Mouse (Mus musculus) lung, embryonic 16.5 days (tissue): ENCODE measurements at regions not wholly inside any gene's neighbourhood (a gene's known extent, or its start where the extent isn't known, plus 50 kb on each side); places are given as distances from the start of the nearest gene placed in this dataset.

Experiments
- ATAC-seq: fragments of 200-750 bp; cut with Nextera tagmentation; 2 replicates; pipeline ENCODE4 v1.8.0; 2017; ENCODE audit warnings: low read depth, mild to moderate bottlenecking, moderate library complexity
- H3K27ac ChIP-seq: fragments of 300-500 bp; sonication (generic); 2 replicates; pipeline ENCODE4 v1.5.1; 2014; ENCODE audit warnings: mild to moderate bottlenecking, control low read depth, low read length
- H3K27me3 ChIP-seq: fragments of 300-500 bp; sonication (generic); 2 replicates; pipeline ENCODE4 v1.6.1; 2014; ENCODE audit warnings: low read depth, low read length, mixed read lengths; ENCODE audit not compliant: control insufficient read depth, insufficient read depth
- H3K36me3 ChIP-seq: fragments of 300-500 bp; sonication (generic); 2 replicates; pipeline ENCODE4 v1.6.1; 2014; ENCODE audit warnings: low read length; ENCODE audit not compliant: control insufficient read depth, insufficient read depth
- H3K4me1 ChIP-seq: fragments of 300-500 bp; sonication (generic); replicated peaks from 2 replicates; pipeline ENCODE4 v1.6.1; 2014; ENCODE audit warnings: low read length, mixed read lengths; ENCODE audit not compliant: control insufficient read depth, insufficient read depth
- H3K4me2 ChIP-seq: fragments of 300-500 bp; sonication (generic); 2 replicates; pipeline ENCODE4 v1.6.1; 2014; ENCODE audit warnings: low read depth, low read length, control low read depth
- H3K4me3 ChIP-seq: fragments of 300-500 bp; sonication (generic); 2 replicates; pipeline ENCODE4 v1.5.1; 2014; ENCODE audit warnings: mild to moderate bottlenecking, low read length, control low read depth
- H3K9ac ChIP-seq: fragments of 300-500 bp; sonication (generic); 2 replicates; pipeline ENCODE4 v1.6.1; 2014; ENCODE audit warnings: low read length, control low read depth
- H3K9me3 ChIP-seq: fragments of 300-500 bp; sonication (generic); 2 replicates; pipeline ENCODE4 v1.6.1; 2016; ENCODE audit warnings: low read length; ENCODE audit not compliant: control insufficient read depth
- WGBS: fragments of 180-500 bp; shearing (Covaris S2); extraction: QIAGEN DNeasy Blood & Tissue Kit; methylation state at CpG from one replicate; pipeline ENCODE4 v1.1.7; 2014; 5-methylcytosine and 5-hydroxymethylcytosine counted together

DNA sequence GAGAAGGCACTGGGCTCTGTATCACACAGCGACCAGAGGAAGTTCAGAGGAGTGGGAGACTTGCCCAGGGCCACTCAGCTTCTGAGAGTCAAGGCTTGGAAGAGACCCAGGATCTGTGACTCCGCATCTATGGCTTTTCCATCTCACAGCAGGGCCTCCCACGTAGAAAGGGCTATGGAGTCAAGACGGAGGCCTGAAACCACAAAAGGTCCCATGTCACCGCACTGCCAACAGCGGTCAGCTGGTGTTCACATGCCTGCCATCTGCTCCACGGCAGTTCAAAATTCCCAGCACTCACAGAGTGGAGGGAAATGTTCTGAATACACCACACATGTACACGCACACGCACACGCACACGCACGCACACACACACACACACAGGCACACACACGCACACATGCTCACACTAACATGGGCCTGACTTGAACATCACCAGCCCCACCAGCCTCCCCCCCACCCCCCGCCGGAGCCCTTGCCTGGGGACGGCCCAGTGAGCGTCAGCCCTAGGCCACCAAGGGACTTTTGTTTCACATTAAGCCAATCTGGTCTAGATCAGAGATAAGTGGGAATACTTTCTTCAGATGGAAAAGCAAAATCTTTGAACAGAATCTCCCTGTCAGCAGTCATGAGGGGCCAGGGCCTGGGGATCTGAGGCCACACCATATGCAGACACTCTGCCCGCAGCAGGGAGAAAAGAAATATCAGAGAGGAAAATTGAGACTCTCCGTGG, 212.6 kb downstream of the 3110018I06Rik start:
- no peak overlapping the region for H3K27ac ChIP-seq
- H3K9ac ChIP-seq, result no peak overlapping the region
- H3K9me3 ChIP-seq, result no peaks in the 10 kb centered on the region
- H3K27me3 ChIP-seq, result no peaks in the 10 kb centered on the region
- ATAC-seq, result peak; percentile 51; the same call in 1 of the 2 replicates
- 66% methylated on average over 19 of the region's 19 CpGs for WGBS
- H3K4me2 ChIP-seq, result no peak overlapping the region
- H3K4me3 ChIP-seq, result no peak overlapping the region
- H3K4me1 ChIP-seq, result no peaks in the 10 kb centered on the region
- no peaks in the 10 kb centered on the region for H3K36me3 ChIP-seq

DNA sequence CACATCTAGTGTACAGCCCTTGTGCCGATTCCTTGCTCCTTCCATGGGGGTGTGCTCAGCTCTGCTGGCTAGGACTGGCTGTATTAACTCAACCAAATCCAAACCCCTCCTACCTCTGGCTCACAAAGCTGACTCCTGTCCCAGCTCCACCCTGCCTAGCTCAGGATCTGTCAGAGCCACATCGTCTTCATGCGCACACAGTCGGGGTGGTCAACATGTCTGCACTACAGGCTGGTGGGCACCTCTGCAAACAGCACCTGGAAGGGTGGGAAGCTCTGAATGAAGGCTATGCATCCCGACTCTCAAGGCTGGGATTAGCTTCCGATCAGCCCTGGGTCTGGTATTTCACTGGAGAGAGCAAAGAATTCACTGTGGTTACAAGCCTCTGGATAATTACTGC, 220.4 kb downstream of the 3110018I06Rik start:
- WGBS, result 82% methylated on average over 6 of the region's 6 CpGs
- Histone ChIP-seq H3K9ac (no peak overlapping the region), H3K4me1 (0 out of 2 replicates have a peak, but pooled peaks cover 2% of the 10 kb centered on the region), H3K27ac (no peak overlapping the region), H3K4me3 (no peak overlapping the region), H3K27me3 (no peaks in the 10 kb centered on the region), H3K4me2 (no peak overlapping the region), H3K9me3 (peaks cover 5% of the 10 kb centered on the region; the same call in 1 of the 2 replicates), H3K36me3 (no peaks in the 10 kb centered on the region)
- no peak for ATAC-seq

DNA sequence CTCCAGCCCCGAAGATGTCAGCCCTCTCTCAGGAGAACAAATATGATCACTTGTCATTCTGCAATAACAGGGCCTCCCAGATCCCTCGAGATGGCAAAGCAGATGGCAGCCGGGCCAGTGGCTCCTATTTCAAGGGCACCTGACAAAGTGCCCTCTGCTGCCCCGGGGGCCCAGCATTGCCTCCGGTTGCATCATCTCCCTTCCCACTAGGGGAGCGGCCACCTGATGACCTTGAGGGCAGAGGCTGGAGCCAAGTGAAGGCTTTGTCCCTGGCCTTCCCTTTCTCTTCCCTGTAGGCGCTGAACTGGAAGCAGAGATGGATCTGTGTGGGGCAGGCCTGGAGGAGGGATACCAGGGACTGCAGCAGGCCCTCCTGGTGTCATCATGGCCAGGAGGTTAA, 222.6 kb downstream of the 3110018I06Rik start:
- WGBS, result 55% methylated on average over 7 of the region's 7 CpGs
- no peak overlapping the region for H3K4me3 ChIP-seq
- no peak for ATAC-seq
- H3K9me3 ChIP-seq, result peaks cover 5% of the 10 kb centered on the region; the same call in 1 of the 2 replicates
- no peaks in the 10 kb centered on the region for H3K27me3 ChIP-seq
- H3K9ac ChIP-seq, result no peak overlapping the region
- H3K36me3 ChIP-seq, result no peaks in the 10 kb centered on the region
- H3K4me2 ChIP-seq, result no peak overlapping the region
- H3K27ac ChIP-seq, result no peak overlapping the region
- H3K4me1 ChIP-seq, result peaks cover 7% of the 10 kb centered on the region

DNA sequence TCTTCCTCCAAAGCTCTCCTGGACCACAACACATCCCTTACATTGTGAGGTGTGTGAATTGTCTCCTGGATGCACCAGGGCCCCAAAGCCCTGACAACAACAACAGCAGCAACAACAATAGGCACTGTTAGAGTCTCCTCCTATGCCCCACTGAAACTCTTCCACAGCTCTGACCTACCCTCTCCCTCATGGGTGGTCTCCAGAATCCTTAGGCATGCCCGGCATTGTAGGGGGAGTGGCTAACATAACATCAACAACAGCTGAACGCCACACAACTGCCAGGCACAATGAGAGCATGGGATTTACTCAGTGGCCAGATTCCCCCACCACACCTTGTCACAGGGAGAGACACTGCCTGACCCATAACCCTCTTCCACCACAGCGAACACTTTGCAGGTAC, 223.2 kb downstream of the 3110018I06Rik start:
- H3K27ac ChIP-seq, result no peak overlapping the region
- no peaks in the 10 kb centered on the region for H3K36me3 ChIP-seq
- no peaks in the 10 kb centered on the region for H3K27me3 ChIP-seq
- peaks cover 5% of the 10 kb centered on the region; the same call in 1 of the 2 replicates for H3K9me3 ChIP-seq
- no peak overlapping the region for H3K9ac ChIP-seq
- H3K4me1 ChIP-seq, result peaks cover 13% of the 10 kb centered on the region
- no peak overlapping the region for H3K4me3 ChIP-seq
- ATAC-seq, result no peak
- WGBS, result 50% methylated on average over 3 of the region's 3 CpGs
- H3K4me2 ChIP-seq, result no peak overlapping the region

DNA sequence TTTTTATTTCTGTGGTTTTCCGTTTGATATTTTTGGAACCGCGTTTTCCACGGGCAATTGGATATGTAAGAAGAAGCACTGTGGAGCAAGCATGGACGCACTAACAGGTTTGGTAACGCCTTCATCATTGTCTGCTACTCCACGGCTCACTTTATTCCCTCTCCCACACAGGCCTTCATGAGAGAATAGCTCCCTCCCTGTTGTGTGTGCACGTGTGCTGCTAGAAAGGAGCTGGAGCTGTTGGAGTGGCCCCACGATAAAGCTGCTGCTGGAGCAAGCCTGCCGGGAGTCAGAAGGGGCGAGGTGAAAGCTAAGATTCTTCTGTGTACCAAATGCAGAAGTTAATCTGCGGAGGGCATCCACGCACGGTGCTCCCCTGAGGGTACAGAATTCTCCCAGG, 224.8 kb downstream of the 3110018I06Rik start:
- Histone ChIP-seq H3K27me3 (no peaks in the 10 kb centered on the region), H3K9ac (no peak overlapping the region), H3K4me2 (no peak overlapping the region), H3K4me1 (peaks cover 20% of the 10 kb centered on the region), H3K4me3 (no peak overlapping the region), H3K36me3 (no peaks in the 10 kb centered on the region), H3K9me3 (no peaks in the 10 kb centered on the region), H3K27ac (no peak overlapping the region)
- WGBS, result 69% methylated on average over 14 of the region's 14 CpGs
- no peak for ATAC-seq

DNA sequence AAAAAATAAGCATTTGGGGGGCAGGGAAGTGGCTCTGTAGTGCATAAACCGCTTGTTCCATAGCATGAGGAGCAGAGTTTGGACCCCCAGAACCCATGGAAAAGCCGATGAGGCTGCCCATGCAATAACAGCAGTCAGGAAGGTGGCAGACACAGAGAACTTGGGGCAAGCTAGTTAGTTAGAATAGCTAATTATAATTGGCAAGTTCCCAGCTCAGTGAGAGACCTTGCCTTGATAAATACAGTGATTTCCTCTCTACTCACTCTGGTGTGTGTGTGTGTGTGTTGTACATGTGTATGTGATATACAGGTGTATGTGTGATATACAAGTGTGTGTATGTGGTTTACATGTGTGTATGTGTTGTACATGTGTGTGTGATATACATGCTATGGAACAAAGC, 226.4 kb downstream of the 3110018I06Rik start:
- H3K4me3 ChIP-seq, result no peak overlapping the region
- ATAC-seq, result no peak

DNA sequence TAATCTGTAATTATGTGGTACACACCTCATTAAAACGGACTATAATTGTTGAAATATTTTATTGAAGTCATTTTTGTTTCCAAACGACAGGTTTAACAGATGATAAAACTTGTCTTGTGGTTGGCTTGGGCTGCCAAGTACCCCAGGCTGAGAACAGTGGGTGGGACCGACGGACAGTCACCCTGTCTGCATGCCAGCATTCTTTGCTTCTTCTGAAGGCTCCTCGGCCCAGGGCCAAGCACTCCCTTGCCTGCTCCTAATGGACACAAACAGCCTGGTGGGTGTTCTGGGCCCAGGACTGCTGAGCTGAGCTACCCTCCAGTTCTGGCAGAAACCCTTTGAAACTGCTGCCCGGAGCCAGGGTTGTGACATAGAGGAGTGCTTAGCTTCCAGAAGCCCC, 227.4 kb downstream of the 3110018I06Rik start:
- Histone ChIP-seq H3K27me3 (no peaks in the 10 kb centered on the region), H3K27ac (peak overlapping the region; percentile 39; the same call in 1 of the 2 replicates), H3K4me2 (no peak overlapping the region), H3K4me3 (no peak overlapping the region), H3K36me3 (no peaks in the 10 kb centered on the region), H3K4me1 (peaks cover 22% of the 10 kb centered on the region), H3K9ac (no peak overlapping the region), H3K9me3 (no peaks in the 10 kb centered on the region)
- peak; percentile 88 for ATAC-seq
- WGBS, result 32% methylated on average over 6 of the region's 6 CpGs

More for the DNA sequence above, 226.4 kb downstream of the 3110018I06Rik start:
- H3K27ac ChIP-seq, result no peak overlapping the region
- peaks cover 22% of the 10 kb centered on the region for H3K4me1 ChIP-seq
- H3K9ac ChIP-seq, result no peak overlapping the region
- WGBS, result 94% methylated on average over 2 of the region's 2 CpGs
- H3K36me3 ChIP-seq, result no peaks in the 10 kb centered on the region
- H3K4me2 ChIP-seq, result no peak overlapping the region
- H3K27me3 ChIP-seq, result no peaks in the 10 kb centered on the region
- no peaks in the 10 kb centered on the region for H3K9me3 ChIP-seq

DNA sequence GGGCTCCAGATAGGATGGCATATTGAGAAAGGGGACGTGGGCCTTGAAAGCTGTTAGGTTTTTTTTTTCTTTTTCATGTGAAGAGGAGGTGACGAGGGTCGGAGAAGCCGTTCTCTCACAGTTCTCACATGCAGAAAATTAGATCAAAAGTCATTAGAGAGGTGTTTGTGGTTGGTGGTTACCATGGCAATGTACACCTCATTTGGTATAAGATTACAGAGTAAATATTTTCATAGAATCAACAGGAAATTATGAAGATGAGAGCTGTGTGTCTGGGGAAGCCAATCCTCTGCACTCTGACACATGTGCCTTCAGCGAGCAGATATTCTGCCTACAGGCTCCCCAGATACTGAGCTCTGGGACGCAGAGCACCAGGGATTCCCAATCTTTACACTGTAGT, 232.5 kb downstream of the 3110018I06Rik start:
- 73% methylated on average over 6 of the region's 6 CpGs for WGBS
- Histone ChIP-seq H3K4me3 (no peak overlapping the region), H3K4me2 (no peak overlapping the region)

DNA sequence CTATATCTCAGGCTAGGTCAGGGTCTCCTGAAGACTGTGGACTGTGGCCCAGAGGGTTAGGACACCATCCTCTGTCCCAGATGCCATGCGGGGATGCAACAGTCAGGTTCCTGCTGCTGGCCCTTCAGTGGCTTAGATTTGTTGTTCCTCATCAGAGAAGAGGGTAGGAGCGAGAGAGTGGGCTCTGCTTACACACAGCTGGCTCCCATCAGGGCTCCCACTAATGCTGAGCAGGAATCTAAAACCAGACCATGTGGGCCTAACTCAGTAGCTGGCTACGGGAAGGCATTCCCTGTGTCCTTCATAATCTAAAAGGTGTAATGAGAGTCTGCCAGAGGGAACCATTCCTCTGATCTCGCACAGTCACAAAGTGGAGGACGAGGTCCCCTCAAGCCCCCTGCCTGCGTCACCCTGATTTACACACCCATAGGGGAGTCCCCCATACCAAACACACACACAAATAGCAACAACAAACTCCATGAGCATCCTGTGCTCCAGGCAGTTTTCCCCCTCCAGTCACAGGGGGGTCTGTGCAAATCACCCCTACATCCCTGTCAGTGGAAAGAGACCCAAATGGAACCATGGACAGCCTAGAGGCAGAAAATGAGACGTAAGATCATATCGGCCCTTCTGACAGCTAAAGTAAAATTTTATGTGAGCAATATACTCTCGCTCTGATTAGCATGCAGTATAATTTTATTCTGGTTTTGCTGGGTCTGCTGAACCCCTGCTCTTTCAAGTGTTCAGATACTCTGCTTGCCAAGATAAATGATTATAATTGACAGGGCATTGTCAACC, 234.8 kb downstream of the 3110018I06Rik start:
- Histone ChIP-seq H3K36me3 (no peaks in the 10 kb centered on the region), H3K27me3 (no peaks in the 10 kb centered on the region; the same call in 1 of the 2 replicates), H3K4me2 (no peak overlapping the region), H3K4me3 (no peak overlapping the region), H3K4me1 (peaks cover 1% of the 10 kb centered on the region; the same call in 1 of the 2 replicates), H3K9ac (no peak overlapping the region), H3K27ac (no peak overlapping the region), H3K9me3 (no peaks in the 10 kb centered on the region)
- no peak for ATAC-seq
- WGBS, result 79% methylated on average over 9 of the region's 9 CpGs

More for the DNA sequence above, 232.5 kb downstream of the 3110018I06Rik start:
- no peak overlapping the region for H3K27ac ChIP-seq
- H3K27me3 ChIP-seq, result no peaks in the 10 kb centered on the region; the same call in 1 of the 2 replicates
- peaks cover 16% of the 10 kb centered on the region for H3K4me1 ChIP-seq
- no peaks in the 10 kb centered on the region for H3K36me3 ChIP-seq
- H3K9ac ChIP-seq, result no peak overlapping the region
- no peaks in the 10 kb centered on the region for H3K9me3 ChIP-seq
- ATAC-seq, result no peak
